Mouse (Mus musculus) cerebellum, adult 11 months (tissue): ENCODE measurements around the gene Vgll2.

ENCODE experiments used
- DNase-seq: peaks from one replicate; pipeline ENCODE4 v3.0.0; 2022

Gene Vgll2

DNA sequence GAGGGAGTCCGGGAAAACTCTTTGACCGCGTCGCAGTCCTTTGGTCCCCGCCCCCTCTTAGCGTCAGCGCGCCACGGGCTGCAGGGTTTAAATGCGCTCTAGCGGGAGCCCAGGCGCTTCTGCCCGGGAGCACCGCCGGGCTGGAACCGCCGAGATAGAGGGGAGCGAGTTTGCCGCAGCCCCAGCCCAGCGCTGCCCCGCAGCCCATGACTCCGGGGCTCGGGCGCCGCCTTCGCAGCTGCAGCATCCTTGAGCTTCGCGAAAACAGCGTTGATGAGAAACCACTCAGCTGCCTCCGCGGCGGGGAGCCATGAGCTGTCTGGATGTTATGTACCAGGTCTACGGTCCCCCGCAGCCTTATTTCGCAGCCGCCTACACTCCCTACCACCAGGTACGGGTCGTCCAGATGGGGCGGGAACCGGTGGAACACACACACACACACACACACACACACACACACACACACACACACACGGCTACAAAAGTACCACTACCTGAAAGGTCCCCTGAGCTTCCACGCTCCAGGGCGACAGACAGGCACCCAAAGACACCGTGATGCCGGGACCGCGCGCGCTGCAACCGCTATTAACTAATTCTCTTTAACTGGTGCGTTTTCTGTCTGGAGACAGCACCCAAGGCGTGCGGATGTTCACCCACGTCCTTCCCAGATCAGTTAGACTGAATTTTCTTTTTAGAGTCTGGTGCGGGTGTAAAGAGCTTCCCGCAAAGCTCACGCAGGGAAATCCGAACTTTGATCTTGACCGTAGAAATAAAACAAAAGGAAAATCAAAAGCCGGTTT lies at the start of gene Vgll2:
Gene Vgll2 (plus strand): TSS at position 90 of the 800 bp plus-strand sequence.
- no peak for DNase-seq

DNA sequence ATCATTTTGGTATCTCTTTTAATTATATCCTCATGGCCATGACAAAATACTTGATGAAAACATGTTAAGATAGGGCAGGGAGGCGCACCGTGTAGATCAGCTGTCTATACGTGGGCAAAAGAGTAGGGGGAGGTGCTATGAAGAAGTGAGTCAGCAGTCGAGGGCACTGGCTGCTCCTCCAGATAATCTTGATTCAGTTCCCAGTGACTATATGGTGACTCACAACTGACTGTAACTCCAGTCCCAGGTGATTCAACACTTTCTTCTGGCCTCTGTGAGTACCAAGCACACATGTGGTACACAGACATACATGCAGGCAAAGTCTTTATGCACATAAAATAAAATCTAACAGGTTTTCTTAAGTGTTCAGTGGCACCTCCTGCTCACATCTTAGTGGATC lies 47.2 kb upstream of the Vgll2 start:
- DNase-seq = no peak

DNA sequence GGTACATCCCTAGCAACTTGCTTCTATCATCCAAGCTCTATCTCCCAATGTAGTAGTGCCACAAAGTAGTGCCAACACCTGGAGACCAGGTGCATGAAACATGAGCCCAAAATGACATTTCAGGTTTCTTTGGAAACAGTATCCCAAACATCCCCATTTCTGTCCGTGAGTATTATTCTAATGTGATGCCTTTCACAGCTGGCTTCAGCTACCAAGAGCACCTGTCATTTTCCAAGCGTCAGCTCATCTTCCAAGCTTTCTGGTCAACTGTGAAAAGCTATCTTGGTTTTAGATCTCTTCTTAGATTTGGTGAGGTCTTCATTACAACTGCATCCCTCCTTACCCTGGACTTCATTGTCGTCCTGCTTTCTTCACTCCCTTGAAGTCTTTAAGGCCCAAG lies 46.7 kb upstream of the Vgll2 start:
- no peak for DNase-seq

DNA sequence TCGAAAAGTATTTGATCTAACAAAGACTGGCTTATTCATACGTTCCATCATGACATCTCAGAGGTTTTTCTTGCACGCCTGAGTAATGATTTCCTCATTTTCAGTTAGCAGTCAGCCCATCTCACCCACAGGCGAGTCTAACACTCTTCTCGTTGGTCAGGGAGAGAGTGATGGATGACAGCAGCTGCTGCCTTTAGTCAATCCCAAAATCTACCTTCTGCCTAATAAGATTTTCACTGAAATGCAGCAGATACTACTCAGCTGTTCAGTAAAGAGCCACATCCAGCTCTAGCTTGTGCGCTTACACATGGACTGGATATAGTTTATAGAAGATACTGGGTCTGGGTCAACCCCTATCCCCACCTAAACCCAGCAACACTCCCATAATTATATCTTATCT lies 40.7 kb upstream of the Vgll2 start:
- DNase-seq = no peak

DNA sequence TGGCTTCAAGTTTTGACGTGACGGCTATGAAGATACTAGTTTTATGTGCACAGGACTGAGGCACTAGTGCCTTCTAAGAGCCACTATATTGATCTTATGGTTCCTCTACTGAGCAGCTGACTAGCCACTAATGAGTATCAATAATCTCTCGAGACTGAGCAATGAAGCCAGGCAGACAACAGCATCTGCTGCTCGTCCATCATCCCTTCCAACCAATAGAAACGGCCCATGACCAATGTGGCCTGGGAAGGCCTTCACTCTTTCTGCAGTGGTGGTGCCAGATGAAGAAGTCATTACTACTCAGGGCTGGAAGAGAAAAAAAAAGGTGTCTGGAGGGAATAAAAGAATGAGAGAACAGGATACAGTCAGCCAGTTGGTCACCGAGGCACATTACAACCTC lies 39.9 kb upstream of the Vgll2 start:
- no peak for DNase-seq

DNA sequence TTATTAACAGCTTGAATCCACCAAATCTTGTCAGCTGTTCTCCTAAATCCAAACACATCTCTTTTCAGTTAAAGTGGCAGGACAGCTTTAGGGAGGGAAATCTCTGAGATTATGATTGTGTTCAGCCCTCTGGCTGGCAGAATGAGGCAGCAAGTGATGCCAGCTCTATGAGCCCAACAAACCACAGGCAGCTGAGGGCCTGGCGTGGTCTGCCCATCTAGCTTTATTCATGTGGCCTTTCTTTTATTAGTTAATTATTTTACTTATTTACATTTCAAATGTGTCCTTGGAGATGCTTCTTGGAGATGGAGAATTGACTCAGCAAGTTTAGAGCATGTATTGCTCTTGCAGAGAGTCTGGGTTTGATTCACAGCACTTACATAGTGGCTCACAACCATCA lies 3.8 kb upstream of the Vgll2 start:
- DNase-seq = no peak

DNA sequence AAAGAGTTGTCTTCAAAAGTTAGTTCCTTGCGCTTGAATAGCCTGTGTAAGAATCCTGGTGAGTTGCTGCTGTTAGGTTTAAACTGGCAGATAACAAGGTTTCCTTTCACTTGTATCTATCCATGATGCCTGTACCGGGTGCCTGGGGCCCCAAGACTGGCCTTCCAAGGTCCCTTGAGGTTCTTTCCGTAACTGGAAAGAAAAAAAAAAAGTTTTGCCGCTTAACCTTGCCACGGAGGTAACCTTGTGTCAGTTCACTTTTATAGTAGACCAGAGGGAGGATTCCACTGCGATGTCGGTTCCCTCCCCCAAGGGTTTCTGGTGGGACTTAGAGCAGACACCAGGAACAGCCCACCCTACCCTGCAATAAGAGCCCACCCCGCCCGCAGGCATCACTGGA lies 1.1 kb upstream of the Vgll2 start:
- DNase-seq = no peak

DNA sequence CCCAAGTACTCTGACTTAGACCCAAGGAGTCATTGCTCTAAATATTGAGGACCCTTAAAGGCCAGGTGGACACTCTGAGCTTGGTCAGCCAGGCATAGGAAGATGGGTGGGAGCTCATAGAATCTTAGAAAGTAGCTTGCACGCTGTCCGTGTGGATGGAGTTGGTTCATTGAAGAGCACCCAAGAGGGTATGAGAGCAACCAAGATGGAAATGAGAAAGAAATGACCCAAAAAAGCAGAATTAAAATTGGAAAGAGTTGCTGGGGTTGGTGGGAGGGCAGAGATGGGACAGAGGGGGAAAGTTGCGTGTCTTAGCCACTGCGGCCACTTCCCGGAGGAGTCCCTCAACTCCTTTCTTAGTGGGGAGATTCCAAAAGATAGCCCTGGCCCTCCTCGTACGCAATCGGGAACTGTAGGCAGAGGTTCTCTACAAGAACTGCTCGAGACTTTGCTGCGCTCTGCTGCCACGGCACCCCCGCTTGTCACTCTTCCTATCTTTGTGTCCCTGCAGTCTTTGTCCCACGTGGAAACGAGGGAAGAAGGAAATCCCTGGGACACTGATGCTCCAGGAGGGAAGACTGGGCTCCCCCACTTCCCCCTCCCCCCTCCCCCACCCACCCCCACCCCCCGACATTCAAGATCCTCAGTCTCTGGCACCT lies 437 bp upstream of the Vgll2 start:
- no peak for DNase-seq

DNA sequence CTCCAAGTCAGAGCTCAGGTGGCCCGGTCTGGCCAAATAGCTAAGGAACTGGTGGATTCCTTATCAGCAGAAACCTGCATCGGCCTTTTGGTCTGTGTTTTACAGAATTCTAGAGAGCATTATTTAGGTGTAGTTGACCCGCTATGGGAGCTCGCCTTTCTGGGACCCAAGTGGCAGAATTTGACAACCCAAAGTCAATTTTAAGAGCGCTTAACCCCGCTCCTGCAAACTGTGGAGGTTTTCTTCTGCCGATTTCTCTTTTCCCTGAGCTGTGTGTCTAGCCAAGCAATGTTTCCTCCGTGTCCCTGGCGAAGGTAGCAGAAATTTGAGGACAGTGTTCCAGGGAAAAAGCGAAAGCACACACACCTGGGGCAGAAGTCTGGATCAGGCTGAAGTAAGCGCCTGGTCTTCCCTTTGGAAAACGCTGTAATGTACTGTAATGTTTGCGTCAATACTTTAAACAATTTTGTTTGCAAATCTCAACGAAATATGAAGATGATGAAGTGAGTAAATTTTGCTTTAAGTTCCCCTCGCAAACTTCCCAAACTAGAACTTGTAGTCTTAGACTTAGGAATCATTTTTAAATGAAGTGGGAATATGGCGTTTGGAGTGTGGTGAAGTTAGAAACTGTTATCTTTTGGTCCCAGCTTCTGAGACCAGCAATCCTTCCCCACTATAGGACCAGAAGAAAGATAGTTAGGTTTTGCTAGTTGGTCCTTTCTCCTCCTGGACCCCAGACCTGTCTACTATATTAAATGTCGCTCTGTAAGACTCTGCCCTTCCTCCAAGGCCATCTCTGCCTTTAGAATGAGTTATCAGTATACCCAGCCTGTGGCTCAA lies 1.1 kb downstream of the Vgll2 start:
- no peak for DNase-seq

DNA sequence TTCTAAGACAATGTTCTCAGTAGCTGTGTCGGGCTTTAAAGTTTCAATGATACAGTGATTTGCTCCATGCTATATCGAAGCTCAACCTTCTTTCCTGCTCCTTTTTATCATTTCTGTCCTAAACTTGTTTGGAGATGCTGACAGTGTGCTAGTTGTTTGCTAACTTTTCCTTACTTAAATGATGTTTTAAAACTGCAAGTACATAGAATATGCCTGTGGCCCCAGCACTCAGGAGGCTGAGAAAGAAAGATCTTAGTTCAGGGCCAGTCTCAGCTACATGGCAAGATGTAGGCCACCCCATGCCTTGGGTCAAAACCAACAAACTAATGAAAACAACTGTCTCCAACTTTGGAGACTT lies 1.7 kb downstream of the Vgll2 start:
- DNase-seq = no peak

DNA sequence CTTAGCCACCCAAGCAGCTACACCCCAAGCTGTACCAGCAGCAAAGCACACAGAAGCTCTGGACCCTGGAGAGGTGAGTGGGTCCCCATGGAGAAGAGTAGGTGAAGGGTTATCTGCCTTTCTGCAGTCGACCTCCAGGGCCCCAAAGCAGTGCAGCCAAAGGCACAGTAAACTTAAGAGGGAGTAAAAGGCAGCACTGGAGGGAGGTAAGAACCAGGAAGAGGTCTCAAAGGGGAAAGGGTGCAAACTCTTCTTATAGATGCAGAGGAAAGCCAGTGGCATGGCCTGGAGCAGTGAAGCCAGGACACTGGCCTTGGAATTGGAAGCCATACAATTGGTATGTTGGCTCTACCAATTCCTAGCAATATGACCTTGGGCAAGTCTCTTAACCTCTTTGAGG lies 3.0 kb downstream of the Vgll2 start:
- no peak for DNase-seq

DNA sequence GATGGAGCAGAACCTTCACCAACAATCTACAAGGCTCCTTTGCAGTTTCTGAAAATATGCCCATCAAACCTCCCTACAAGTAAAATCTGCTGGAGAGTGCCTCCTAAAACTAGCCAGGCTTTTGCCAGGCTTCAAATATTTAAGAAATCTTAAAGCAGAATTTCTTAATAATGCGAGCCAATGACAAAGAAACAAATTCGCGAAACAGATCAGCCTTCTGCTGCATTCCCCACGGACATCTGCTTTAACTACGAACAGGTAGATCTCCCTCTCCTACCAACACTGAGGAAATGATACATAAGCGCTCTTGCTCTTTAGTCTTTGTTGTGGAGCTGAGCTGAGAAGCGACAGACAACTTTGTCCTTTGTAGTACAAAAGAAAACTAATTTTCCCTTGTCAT lies 3.5 kb downstream of the Vgll2 start:
- DNase-seq = no peak

DNA sequence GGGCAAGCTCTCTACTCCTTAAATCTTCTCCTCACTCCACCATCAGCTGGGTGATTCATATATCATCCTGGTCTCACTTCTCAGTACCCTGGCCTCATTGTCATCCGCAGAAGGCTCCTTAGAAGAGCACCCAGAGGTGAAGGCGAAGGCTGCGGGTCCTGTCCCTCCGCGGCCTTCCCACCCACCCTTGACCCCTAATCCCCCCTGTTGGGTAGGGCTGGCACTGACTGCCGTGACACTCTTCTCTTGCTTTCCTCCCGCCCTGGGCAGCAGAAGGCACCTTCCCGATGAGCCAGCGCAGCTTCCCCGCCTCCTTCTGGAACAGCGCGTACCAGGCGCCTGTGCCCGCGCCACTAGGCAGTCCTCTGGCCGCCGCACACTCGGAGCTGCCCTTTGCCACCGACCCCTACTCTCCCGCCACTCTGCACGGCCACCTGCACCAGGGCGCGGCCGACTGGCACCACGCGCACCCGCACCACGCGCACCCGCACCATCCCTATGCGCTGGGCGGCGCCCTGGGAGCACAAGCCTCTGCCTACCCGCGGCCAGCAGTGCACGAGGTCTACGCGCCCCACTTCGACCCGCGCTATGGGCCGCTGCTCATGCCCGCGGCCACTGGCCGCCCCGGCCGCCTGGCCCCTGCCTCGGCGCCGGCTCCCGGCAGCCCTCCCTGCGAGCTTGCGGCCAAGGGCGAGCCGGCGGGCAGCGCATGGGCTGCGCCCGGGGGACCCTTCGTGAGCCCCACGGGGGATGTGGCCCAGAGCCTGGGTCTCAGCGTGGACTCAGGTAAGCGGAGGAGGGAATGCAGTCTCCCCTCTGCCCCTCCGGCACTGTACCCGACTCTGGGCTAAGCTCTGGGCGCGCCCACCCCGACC lies 5.1 kb downstream of the Vgll2 start:
- DNase-seq = no peak

DNA sequence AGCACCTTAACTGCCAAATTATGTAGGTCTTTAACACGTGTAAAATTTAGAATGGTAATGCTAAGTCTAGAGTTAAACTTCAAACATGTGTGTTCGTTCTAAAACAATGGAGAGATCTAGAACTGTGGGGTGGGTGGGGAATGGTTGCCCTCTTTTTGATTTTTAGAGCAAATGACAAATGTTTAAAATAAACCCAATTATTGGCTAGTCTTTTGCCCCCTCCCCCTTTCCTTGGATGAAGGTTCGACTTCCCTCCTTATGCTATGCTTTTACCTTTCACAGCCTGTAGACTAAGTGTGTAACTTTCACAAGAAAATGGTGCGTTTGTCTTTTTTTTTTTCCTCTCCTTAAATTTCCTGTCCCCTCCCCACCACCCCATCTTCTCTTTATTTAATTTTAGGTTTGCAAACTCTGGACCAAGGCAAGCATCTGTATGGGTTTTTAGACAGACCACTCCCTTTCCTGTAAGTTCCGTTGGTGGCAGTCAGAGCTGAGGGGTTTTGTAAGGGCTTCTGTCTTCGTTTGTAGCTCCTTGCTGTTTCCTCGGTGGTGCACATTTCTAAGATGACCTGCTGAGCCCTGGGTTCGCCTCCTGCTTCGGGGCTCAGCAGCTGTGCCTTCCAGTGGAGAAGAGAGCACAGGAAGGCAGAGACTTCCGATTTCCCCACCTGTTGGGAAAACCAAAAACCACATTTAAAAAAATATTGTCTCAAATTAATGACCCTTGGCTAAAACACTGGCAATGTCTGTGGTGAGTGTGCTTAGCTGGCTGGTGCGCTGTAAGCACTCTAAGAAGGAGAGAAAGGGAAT lies 6.5 kb downstream of the Vgll2 start:
- DNase-seq = no peak

DNA sequence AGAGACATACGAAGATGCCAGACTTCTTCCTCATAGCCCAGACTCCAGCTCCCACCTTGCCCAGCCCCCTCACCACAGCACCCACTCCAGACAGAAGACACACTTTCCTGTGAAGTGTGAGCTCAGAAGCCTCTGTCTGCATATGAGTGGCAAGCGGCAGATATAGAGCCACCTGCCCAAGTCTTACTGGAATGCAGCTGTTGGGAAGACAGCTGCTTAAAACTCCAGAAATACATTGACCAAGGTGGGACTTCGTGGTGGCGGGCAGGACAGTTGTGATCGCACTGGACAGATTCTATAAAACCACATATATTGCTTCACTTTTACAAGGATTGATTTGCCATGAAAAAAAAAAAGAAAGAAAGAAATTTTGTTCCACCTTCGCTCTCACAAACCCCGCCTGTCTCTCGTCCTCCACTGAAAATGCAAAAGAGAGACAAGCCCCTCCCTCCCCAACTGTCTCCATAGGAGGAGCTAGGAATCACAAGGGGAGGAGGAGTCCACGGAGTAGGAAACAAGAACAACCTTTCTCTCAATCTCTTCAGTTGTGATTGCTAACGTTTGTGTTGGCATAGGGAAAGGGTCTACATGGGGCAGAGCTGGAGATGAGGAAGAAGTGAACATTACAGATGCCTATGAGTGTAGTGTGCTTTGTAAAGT lies 7.2 kb downstream of the Vgll2 start:
- DNase-seq = no peak

DNA sequence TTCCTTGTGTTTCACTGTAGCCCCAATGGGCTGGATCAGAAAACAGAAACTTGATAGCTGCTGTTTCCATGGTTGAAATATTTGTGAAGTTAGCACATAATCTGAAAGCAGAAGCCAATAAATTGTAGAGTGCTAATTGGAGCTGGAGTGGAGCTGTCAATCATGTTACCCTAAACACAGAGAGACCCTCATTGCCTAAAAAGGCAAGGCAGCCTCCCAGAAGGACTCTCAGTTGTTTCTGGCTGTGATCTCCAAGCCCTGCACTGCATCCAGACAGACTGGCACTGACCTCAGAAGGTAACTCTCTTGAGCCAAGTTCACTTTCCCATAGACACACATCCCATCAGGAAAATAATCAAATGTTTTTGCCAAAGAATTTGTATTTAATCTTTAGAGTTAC lies 11.4 kb downstream of the Vgll2 start:
- no peak for DNase-seq

DNA sequence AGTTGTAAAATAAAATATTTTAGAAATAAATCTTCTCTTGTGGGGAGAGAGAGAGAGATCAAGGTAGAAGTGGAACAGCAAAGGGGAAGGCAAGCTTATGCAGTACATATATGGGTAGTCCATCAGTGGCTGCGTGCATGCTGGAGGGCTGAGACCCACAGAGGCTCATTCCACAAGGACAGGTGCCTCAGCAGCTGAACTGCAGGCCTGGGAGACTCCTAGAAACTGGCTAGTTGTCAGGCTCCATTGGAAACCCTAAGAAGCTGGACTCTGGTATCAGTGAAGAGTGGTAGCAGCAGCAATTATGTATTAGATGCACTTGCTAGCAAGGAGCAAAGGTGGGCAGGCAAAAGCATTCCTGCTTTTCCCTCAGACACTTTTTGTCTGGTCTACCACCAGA lies 17.1 kb downstream of the Vgll2 start:
- no peak for DNase-seq

DNA sequence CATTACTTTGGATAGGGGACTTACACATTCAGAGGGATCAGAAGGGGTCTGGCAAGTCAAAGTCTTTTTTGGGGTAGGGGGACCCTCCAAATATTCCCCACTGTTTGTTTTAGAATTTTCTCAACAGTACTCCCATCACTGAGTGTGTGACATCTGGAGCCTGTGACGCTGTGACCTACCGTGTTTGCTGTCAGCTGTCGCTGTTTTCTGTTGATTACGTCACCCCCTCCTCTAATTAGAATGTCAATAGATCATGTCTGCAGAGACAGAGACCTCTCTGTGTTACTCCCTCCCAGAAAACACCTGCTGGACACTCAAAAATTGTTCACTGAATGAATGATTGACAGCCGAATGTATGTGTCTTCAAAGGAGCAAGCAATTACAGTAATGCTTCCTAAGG lies 20.8 kb downstream of the Vgll2 start:
- DNase-seq = no peak

DNA sequence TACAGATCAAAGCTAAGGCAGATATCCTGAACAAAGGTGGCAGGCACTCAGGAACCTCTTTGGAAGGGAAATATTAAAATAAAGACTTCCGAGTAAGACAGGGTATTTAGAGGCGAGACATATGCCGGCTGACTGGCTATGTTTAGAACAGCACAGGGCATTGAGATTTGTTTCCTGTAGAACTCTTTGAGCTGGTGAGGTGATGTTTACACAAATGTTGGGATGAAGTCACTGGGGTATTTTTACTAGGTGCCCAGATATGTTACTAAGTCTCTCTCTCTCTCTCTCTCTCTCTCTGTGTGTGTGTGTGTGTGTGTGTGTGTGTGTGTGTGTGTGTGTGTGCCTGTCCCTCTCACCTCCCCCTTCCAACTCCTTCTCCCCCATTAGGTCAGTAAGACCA lies 26.0 kb downstream of the Vgll2 start:
- no peak for DNase-seq

DNA sequence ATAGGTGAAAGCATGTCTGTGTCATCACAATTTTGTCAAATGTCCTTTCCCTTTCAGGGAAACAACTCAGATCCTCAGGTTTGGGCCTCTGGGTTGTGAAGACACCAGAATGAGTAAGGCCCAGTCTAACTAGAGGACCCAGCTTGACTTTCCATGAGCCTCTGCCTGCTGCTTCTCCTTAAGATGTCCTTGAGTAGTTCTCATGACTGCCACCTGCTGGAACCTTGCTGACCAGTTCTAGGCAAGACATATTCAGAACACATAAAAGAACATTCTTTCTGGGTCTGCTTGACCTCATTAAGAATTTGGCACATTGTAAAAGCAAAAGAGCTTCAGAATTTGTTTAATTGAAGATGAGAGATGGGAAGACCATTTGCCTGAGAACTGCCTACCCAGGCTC lies 50.2 kb downstream of the Vgll2 start:
- DNase-seq = no peak
